9 mouse cellular contexts compared by ENCODE assay signal in genomic region chr14:8641650-8642279, GRCm38 (mm10). TPM values are rescaled to one million over a fixed set of nuclear protein-coding genes. Genes with fewer than 3 reads are reported as not detected.
DNase-seq lines count a peak whose midpoint lies in the region; ATAC-seq and TF ChIP-seq lines count a peak whose summit lies in the region.
"Had no signal": no experiment of that assay in that cellular context is flagged by ENCODE, and none has a peak within 500 bp of the region (broad histone marks: within the 10 kb centered on the region; RNA-seq: fewer than 3 reads in every experiment).

No protein-coding gene starts in this region.

- no peak overlapping the region for H3K9ac ChIP-seq in kidney, postnatal 0 days (ENCODE audit: low read depth, low read length)
- no peak overlapping the region for H3K9ac ChIP-seq in neural tube, embryonic 13.5 days

- H3K4me2 ChIP-seq in kidney, postnatal 0 days (ENCODE audit: low read length): no peak overlapping the region
- no peak overlapping the region for H3K4me2 ChIP-seq in neural tube, embryonic 13.5 days

- no peak for ATAC-seq in kidney, postnatal 0 days (replicated peaks; ENCODE audit: low FRiP score, low read depth)
- ATAC-seq in neural tube, embryonic 13.5 days (ENCODE audit: low read depth): peak; percentile 69; the same call in 1 of the 2 replicates

- no peaks in the 10 kb centered on the region for H3K4me1 ChIP-seq in kidney, postnatal 0 days (replicated peaks; ENCODE audit: insufficient read depth, low read length)
- peaks cover 16% of the 10 kb centered on the region for H3K4me1 ChIP-seq in neural tube, embryonic 13.5 days (replicated peaks)

- no peaks in the 10 kb centered on the region for H3K9me3 ChIP-seq in kidney, postnatal 0 days (replicated peaks; ENCODE audit: low read length)
- no peaks in the 10 kb centered on the region for H3K9me3 ChIP-seq in neural tube, embryonic 13.5 days

- WGBS in kidney, postnatal 0 days: 66% methylated on average over 9 of the region's 9 CpGs
- 48% methylated on average over 9 of the region's 9 CpGs for WGBS in neural tube, embryonic 13.5 days

- no peak for TF ChIP-seq CTCF in kidney, postnatal 0 days (IDR thresholded peaks at IDR 0.05; ENCODE audit: low read depth)

- no peaks in the 10 kb centered on the region for H3K27me3 ChIP-seq in kidney, postnatal 0 days (ENCODE audit: insufficient read depth, low read length)
- no peaks in the 10 kb centered on the region for H3K27me3 ChIP-seq in neural tube, embryonic 13.5 days

- H3K4me3 ChIP-seq in kidney, postnatal 0 days (replicated peaks; ENCODE audit: low read depth, low read length): no peak overlapping the region
- H3K4me3 ChIP-seq in neural tube, embryonic 13.5 days: no peak overlapping the region
- H3K4me3 ChIP-seq: erythroblast, embryonic 14.5 days had no signal

- no peaks in the 10 kb centered on the region for H3K36me3 ChIP-seq in kidney, postnatal 0 days (ENCODE audit: insufficient read depth, low read length)
- no peaks in the 10 kb centered on the region for H3K36me3 ChIP-seq in neural tube, embryonic 13.5 days

- no peak overlapping the region for H3K27ac ChIP-seq in kidney, postnatal 0 days
- H3K27ac ChIP-seq in neural tube, embryonic 13.5 days (replicated peaks): no peak overlapping the region

- DNase-seq in kidney, adult 18-20 months: peak; percentile 3
- DNase-seq in kidney, adult 11 months: no peak
- DNase-seq in embryo, embryonic 11 days: peak; percentile 35
- DNase-seq in kidney, postnatal 0 days (ENCODE audit: low spot score): peak; percentile 53
- no peak for DNase-seq in cerebellum, postnatal 10 days
- no peak for DNase-seq in cerebellum, postnatal 25 days
- DNase-seq: cerebellum, adult 11 months had no signal

RNA-seq across cellular contexts. Expression of gene 4930452B06Rik, which starts 24.3 kb away (rescaled TPM):
- 8.3 and 8.4 TPM in 2 replicates for polyA plus RNA-seq in kidney, postnatal 0 days (2015; fragmentation: Nextera tagmentation; extraction: Ambion mirVana)
- 3.8 and 4.3 TPM in 2 replicates for polyA plus RNA-seq in neural tube, embryonic 13.5 days (2015; fragmentation: Nextera tagmentation; extraction: Ambion mirVana)
- polyA plus RNA-seq: erythroblast, embryonic 14.5 days had no signal

Comparison
In these comparisons a context has a peak if more than half of its experiments do, and no peak if none do; other contexts are left out.
1. DNase-seq: peak in kidney, adult 18-20 months (single experiment), embryo, embryonic 11 days (single experiment) and kidney, postnatal 0 days (single experiment); none in kidney, adult 11 months (single experiment), cerebellum, postnatal 10 days (0 of 2) and cerebellum, postnatal 25 days (0 of 2).